Mouse (Mus musculus) A20 (cell line): Measurements from ENCODE around the gene Fzd2.
"Not testable (repeated sequence)": the region's sequence is repeated elsewhere in the genome, so short reads cannot be mapped to it uniquely, and the experiment has no call there.

ENCODE experiments used
- DNase-seq: peaks from one replicate; pipeline ENCODE4 v3.0.0-alpha.2; 2011; ENCODE audit warnings: low read depth, low spot score

Fzd2 gene

DNA sequence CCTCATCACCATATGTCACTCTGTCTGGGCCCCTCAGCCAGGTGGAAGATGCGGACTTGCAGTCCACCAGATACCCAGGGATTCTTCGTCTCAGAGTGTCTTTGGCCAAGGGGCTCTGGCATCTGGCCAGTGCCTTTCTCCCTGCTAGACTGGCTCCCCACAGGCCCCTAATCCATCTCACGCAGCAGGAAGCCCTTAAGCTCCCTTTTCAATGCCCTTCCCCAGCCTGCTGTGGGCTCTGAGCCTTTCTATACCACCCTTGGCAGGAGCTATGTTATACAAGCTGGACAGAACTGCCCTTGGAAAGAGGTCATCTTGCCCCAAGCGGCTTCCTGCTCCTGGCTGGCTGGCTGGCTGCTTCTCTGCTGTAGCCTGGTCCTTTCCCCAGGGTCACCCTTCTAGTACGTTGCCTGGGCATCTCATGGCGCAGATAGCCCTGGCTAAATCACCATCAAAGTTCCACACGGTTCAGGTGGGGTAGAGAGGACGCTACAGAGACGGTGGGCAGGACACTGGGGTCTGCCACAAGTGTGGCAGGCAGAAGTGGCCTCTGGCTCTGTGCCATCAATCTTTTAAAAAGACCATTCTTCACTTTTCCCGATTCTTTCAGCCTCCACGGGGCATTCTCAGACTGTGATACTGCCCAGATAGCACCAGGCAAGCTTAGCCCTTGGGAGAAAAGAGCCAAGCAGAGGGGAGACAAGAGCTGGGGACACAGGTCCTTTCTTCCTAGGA is 22.7 kb upstream of the Fzd2 start:
- DNase-seq = no peak

DNA sequence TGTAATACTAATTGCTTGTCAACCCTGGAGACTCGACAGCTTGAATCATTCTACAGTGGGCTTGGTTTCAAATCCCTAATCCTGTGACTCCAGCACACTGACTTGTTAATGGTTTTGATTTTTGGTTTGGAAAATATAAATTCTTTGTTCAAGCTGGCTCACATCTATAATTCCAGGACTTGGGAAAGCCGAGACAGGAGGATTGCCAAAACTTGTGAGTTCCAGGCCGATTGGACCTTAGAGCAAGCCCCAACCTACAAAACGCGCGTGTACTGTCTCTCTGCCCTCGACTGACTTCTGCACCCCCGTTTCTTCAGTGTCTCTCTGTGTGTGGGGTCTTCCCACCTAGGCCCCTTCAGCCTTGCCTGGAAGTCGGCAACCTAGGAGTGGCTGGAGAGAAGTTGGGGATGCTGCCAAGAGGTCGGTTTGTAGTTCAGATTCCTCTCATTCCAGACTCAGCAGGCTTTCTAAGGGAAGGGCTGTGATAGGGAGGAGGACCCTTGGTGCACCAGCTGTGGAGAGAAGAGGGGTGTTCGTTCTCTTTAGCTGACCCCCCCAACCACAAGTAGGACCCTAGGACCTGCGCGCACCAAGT is 22.1 kb upstream of the Fzd2 start:
- DNase-seq = no peak

DNA sequence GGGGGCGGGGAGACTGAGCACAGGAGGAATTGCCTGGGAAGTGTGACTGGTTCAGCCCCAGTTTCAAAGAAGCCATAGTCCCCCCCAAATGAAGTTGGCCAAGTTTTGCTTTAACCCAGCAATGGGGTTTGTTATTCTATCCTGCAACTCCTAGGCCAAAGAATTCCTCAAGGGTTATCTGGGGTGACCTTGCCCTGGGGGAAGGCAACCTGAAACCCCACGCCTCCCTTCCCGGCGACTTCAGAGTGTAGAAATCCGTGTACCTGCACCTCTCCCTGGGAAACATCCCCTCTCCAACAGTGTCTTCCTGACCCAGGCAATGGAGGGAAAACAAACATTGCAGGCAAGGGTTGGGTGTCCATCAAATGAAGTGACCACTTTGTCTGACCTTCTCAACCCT is 21.5 kb upstream of the Fzd2 start:
- no peak for DNase-seq

DNA sequence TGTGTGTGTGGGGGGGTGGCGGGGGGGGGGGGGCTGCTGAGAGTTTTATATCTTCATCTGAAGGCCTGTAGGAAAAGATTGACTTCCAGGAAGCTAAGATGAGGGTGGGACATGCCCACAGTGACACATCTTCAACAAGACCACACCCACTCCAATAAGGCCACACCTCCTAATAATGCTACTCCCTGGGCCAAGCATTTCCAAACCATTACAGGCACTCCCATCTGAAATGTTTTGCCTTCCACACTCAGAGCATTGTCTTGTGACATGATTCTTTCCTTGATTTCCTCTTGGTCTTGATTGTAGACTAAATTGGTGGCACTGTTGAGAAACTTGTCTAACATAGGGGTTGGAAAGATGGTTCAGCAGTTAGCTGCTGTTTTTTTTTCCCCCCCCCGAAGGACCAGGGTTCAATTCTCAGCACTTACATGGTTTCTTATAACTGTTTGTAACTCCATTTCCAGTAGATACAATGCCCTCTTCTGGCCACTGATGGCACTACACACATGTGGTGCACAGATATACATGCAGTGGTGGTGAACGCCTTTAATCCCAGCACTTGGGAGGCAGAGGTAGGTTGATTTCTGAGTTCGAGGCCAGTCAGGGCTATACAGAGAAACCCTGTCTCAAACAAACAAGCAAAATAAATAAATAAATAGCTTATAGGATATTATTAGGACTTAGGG is 17.6 kb upstream of the Fzd2 start:
- peak; percentile 24 for DNase-seq

DNA sequence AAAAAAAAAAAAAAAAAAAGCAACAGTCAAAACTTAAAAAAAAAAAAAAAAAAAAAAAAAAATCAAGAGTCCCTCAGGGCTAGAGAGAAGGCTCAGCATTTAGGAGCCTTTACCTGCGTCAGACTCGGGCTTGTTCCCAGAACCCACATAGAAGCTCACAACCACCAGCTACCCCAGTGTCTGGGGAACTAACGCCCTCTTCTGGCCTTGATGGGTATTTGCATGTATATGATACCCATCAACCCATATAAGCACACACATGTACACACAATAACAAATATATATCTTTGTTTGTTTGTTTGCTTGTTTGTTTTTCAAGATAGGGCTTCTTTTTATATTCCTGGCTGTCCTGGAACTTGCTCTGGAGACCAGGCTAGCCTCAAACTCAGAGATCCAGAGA is 16.6 kb upstream of the Fzd2 start:
- DNase-seq = no peak

DNA sequence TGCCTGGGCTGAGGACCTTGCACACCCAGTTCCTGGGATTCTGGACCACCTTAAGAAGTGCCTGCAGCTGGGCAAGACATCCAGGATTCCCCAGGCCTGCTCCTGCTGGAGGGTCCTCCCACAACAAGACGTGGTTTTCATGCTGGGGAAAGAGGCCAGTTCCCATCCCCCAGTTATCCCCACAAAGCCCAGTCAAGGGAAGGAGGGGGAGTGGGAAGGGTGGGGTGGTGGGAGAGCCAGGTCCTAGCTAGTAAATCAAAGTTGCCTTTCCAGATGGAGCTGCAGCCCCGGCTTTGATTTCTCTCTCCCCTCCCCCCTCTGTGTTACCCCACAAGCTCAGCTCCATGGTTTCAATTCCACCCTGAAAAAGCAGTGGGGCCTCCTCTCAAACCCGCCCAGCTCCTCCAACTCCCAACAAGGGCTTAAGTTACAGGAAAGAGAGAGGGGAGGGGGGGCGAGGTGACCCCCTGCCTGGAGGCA is 8.8 kb upstream of the Fzd2 start:
- DNase-seq = no peak

DNA sequence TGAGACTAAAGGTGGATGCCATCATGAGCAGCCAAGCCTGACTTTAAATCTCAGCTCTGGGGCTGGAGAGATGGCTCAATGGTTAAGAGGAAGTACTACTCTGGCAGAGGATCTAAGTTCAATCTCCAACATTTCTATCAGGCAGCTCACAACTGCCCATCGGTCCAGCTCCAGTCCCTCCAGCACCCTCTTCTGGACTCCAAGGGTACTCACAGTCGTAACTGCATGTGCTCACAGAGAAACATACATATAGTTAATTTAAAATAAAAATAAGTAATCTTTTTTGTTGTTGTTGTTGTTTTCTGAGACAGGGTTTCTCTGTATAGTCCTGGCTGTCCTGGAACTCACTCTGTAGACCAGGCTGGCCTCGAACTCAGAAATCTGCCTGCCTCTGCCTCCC is 4.3 kb upstream of the Fzd2 start:
- DNase-seq = peak; percentile 53

DNA sequence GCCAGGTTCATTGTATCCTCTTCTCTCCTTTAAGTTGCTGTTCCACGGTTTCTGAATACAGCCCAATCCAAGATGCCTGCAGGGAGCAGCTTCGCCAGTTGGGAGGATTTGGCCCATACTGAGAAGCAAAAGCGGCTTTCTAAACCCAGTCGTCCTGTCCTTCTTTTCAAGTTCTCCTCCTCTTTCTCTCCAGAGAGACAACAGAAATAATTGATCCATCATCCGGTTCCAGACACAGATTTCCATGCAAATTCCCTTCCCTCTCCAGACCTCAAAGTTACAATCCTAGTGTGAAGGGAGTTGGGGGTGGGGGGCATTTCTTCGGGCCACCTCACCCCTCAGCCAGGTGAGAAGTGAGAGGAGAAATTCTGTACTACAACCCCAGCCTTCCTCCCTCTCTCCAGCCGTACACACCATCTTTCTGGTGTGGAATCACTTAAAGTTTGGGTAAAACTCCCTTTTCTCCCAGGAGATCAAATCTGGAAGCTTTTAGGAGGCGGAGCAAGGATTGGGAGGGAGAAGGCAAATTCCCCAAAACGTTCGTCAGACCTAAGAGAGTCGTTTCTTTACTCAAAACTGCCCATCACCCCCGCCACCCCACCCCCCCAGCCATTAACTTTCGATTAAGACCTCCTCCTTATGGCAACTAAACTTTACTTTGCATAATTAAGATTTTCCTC is 1.2 kb upstream of the Fzd2 start:
- DNase-seq = no peak

DNA sequence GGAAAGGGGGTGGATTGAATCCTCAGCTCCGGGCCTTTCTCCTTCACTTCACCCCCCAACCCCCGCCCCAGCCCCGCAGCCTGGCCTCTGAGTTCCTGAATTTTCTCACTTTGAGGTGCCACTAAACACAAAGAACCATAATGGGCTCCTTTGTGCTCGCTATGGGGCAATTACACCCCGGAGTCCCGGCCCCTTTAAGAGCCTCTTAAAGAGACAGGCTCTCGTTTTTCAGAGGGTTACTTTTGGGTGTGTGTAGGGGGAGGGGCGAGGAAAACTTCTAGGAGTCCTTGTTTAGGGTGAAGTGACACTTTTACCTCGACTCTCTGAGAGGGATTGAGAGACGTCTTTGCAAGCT is 723 bp upstream of the Fzd2 start:
- no peak for DNase-seq

DNA sequence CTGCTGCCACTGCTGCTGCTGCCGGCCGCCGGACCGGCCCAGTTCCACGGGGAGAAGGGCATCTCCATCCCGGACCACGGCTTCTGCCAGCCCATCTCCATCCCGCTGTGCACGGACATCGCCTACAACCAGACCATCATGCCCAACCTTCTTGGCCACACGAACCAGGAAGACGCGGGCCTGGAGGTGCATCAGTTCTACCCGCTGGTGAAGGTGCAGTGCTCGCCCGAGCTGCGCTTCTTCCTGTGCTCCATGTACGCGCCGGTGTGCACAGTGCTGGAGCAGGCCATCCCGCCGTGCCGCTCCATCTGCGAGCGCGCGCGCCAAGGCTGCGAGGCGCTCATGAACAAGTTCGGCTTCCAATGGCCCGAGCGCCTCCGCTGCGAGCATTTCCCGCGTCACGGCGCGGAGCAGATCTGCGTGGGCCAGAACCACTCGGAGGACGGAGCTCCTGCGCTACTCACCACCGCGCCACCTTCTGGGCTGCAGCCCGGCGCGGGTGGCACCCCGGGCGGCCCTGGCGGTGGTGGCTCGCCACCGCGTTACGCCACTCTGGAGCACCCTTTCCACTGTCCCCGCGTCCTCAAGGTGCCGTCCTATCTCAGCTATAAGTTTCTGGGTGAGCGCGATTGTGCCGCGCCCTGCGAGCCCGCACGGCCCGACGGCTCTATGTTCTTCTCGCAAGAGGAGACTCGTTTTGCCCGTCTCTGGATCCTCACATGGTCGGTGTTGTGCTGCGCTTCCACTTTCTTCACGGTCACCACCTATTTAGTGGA is 769 bp downstream of the Fzd2 start:
- DNase-seq = no peak

DNA sequence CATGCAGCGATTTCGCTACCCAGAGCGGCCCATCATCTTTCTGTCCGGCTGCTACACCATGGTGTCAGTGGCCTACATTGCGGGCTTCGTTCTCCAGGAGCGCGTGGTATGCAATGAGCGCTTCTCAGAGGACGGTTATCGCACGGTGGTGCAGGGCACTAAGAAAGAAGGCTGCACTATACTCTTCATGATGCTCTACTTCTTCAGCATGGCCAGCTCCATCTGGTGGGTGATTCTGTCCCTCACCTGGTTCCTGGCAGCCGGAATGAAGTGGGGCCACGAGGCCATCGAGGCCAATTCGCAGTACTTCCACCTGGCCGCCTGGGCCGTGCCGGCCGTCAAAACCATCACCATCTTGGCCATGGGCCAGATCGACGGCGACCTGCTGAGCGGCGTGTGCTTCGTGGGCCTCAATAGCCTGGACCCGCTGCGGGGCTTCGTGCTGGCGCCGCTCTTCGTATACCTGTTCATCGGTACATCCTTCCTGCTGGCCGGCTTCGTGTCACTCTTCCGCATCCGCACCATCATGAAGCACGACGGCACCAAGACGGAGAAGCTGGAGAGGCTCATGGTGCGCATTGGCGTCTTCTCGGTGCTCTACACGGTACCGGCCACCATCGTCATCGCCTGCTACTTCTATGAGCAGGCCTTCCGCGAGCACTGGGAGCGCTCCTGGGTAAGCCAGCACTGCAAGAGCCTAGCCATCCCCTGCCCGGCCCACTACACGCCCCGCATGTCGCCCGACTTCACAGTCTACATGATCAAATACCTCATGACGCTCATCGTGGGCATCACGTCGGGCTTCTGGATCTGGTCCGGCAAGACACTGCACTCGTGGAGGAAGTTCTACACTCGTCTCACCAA is 1.6 kb downstream of the Fzd2 start:
- DNase-seq = no peak

DNA sequence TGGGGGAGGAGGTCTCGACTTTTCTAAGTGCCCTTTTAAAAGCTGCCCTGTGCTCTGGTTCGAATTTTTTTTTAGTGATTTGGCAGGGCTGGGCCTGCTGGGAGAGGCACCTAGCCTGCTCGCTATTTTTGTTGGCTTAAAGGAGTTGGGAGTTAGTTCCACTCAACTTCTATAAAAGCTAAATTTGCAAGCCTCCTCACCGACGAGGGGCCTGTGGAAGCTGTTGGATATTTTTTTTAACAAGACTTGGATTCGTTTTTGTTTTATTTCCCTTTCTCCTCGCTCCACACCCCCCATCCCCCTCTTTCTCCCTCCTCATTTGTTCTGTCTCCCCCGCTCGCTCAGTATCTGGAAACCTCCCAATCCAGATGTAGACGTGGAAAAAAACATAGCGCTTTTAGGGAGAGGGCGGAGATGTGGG is 2.6 kb downstream of the Fzd2 start:
- DNase-seq = no peak

DNA sequence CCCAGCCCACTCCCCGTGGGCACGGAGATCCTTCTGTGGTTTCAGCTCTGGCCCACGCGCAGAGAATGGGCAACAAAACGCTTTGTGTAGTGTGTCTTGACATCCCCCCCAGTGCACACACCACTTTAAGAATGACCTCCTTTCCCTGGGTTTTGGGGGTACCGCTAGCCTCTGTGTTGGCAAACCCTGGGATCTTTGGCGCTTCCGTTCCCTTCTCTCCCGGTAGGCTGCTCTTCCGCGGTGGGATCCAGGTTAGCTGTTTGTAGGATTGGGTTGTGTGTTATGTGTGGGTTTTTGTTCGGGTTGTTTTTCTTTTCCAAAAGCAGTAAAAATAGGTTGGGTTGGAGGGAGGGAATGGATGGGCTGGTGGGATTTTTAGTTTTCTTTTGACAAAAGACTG is 3.0 kb downstream of the Fzd2 start:
- DNase-seq = not testable (repeated sequence)

DNA sequence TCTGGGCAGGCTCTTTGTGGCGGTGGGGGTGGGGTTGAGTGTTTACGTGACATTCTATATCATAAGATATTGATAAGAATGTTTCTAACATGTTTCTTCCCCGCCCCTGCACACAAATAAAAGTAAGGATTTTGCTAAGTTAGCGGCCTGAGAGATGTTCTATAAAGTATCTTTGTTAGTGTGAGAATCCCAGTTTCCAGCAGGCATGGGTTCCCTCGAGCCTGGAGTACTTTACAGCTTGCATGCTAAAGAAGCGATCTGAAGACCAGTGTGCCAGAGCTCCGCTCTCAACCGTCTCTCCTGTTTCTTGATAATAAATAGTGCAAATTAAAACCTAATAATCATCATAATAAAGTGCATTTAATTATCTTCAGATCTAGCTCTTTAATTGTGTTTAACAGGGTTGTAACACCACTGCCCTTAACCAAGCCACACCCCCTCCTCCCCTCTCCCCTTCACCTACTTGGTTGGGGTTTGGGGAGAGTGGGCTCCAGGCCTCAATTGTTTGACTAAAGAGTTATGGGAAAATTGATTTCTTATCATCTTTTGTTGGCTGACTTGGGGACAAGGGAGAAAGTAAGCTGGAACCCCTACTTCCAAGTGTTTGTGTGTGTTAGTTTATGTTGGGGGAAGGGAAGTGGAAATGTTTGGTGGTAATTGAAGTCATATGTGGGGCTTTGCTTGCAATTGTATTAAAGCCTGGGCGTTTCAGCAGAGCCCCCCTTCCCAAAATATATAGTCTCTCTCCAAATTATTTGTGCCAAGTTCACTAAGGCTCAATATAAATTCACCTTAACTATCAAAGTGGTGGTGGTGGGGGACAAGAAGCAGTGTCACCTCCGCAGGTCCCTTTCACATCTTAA is 3.7 kb downstream of the Fzd2 start:
- DNase-seq = no peak

DNA sequence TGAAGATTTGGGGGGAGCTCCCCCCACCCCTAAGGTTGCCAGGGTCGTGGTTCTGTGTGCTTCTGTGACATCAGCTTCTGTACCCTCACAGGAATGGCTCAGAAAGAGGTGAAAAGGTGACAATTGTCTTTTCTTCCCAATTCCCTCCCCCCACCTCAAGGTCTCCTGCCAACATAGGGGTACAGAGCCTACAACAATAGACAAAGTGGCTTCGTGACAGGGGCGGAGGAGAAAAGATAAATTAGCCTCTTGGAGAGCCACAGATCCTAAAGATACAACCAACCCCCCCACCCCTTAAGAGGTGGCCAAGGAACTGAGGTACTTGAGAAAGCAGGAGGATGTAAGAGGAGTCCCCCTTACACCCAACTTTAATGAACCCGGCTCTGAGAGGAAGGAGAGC is 4.5 kb downstream of the Fzd2 start:
- DNase-seq = no peak

DNA sequence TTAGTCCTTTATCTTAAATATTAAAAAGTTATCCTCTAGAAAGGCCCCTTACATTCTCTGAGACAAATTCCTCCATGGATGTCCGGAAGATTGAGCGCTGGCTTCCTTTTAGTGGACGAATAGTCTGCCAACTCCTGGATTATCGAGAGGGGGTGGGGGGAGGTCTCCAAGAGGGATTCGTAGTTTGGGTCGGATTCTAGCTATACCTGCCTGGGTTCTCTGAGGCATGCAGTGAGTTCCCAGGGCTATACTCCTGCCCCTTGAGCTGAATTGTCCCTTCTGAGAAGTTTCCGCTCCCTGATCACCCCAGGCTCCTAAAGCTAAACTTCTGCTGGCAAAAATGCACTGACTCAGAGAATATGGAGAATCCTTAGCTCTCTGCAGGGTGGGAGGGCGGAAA is 5.3 kb downstream of the Fzd2 start:
- DNase-seq = no peak

DNA sequence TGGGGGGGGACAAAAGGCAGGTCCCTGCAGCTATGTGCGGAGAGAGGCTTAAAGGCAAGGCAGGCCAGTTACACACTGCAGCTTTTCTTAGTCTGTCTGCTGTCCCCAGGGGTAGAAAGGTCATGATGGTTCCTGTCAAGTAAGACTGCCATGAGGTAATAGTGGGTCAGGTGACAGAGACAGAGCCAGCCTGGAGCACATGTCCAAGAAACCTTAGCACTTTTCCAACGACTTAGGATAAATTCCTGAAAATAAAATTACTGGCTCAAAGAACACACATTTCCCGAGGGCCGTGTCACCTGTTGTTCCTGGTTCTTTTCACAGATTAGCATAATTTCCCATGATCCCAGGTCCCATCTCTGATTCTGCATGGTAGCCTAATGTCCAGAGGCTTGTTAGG is 6.1 kb downstream of the Fzd2 start:
- no peak for DNase-seq

DNA sequence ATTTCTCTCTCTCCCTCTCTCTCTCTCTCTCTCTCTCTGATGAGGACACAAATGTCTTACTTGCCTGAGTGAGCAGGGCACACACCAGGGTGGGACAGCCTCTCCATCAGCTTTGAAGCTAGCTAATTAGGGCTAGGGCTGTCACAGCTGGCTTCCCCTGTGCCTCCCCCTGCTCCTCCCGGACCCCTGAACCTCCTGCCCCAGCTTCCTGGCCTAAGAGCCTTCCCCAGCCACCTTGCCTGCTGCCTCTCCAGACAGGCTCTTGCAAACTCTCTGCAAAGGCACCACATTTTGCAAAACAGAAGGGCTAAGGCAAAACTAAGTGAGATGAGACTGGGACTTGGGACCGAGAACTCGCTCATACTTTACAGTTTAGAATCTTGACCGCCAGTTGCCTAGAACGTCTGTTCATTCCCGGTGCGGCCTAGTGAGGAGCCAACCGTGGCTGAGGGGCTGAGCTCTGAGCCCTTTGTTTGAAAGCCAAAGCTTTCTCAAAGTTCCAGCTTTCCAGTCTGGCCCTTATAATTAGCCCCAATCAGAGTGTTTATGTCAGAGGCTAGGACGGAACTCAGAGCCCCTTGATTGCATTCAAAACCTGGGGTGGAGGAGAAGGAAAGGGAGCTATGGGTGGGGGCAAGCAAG is 6.6 kb downstream of the Fzd2 start:
- DNase-seq = no peak

DNA sequence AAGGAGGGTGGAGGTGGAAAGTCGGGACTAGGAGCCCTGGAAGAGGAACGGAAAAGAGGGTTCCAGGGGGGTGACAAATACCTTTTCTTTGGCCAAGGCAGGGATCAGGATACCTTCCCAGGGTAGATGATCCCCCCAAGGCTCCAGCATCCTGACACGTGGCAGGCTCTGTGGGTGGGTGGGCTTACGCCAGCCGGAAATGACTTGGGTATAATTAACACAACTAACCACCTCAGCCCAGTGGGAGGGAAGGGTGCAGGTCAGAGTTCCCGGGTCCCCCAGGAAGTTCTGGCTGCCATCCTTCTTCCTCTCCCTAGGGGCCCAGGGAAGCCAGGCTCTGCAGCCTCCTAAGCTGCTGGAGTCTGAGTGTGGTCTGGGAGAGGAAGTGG is 7.1 kb downstream of the Fzd2 start:
- DNase-seq = no peak
